Mouse (Mus musculus): ENCODE results near the gene Lima1. TPM values are rescaled to one million over a fixed set of nuclear protein-coding genes. Genes with fewer than 3 reads are reported as not detected.
A peak's percentile ranks its signal among the peaks of the same experiment; 100 is the strongest.

The Lima1 gene
- total RNA-seq, 2 experiments from 2014 or later, result 9.9 to 10.0 TPM

GRCm38 (mm10) chr15:99767467-99767866 is 107.8 kb downstream of the Lima1 start:
- no peak for DNase-seq (ENCODE audit: low spot score in 2 of 2)

- DNase-seq (ENCODE audit: low spot score in 2 of 2), result peak; percentile 28 to 54
Measured at GRCm38 (mm10) chr15:99754204-99754603, 121.1 kb downstream of the Lima1 start.

GRCm38 (mm10) chr15:99740229-99740628 is 135.0 kb downstream of the Lima1 start:
- DNase-seq (ENCODE audit: low spot score in 2 of 2), result no peak

- peak in 1 of 2 experiments; percentile 19 for DNase-seq (ENCODE audit: low spot score in 2 of 2)
Measured at GRCm38 (mm10) chr15:99736675-99737074, 138.6 kb downstream of the Lima1 start.

- DNase-seq (ENCODE audit: low spot score in 2 of 2), result peak; percentile 100
Measured at GRCm38 (mm10) chr15:99735631-99736030, 139.6 kb downstream of the Lima1 start.

GRCm38 (mm10) chr15:99733186-99733585 is 142.1 kb downstream of the Lima1 start:
- DNase-seq (ENCODE audit: low spot score in 2 of 2), result no peak

GRCm38 (mm10) chr15:99731678-99732077 is 143.6 kb downstream of the Lima1 start:
- DNase-seq (ENCODE audit: low spot score in 2 of 2), result no peak

DNA sequence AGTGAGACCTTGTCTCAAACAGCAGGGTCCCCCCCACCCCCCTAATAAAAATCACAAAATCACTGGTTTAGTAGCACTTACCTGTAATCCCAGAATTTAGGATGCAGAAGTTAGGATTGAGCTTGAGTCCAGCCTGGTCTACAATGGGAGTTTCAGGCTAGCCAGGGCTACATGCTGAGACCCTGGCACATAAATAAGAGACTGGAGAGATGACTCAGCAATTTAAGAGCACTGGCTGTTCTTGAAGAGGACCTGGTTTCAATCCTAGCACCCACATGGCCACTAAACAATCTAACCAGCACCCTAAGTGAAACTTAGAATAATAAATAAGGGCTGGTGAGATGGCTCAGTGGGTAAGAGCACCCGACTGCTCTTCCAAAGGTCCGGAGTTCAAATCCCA is 144.1 kb downstream of the Lima1 start:
- no peak for DNase-seq (ENCODE audit: low spot score in 2 of 2)

- no peak for DNase-seq (ENCODE audit: low spot score in 2 of 2)
Measured at GRCm38 (mm10) chr15:99729056-99729783, 146.0 kb downstream of the Lima1 start.

Other genes starting within 250 kb of the Lima1 start
- gene Racgap1, start 223.8 kb downstream of the Lima1 start, total RNA-seq (2021), result 1 to 10 TPM; 3.8 to 6.8 TPM
- 10 to 100 TPM; 29.6 to 36.9 TPM for gene Asic1, start 205.1 kb downstream of the Lima1 start, total RNA-seq (2021)
- gene Smarcd1, start 173.3 kb downstream of the Lima1 start, total RNA-seq (2021), result 100 to 1,000 TPM; 108 to 109 TPM
- gene Gm17349, start 170.0 kb downstream of the Lima1 start, total RNA-seq (2021), result 1 to 10 TPM; 5.0 to 8.7 TPM
- gene Gpd1, start 157.9 kb downstream of the Lima1 start, total RNA-seq (2021), result 100 to 1,000 TPM; 130 to 153 TPM
- 100 to 1,000 TPM; 123 to 127 TPM for gene Cox14, start 149.8 kb downstream of the Lima1 start, total RNA-seq (2021)
- 10 to 100 TPM; 26.4 to 29.7 TPM for gene Cers5, start 102.6 kb downstream of the Lima1 start, total RNA-seq (2021)
- under 1 TPM in 1 of 2 experiments, not detected in 1; 0.20 TPM for gene Fam186a, start 91.6 kb upstream of the Lima1 start, total RNA-seq (2021)
- gene Larp4, start 94.6 kb upstream of the Lima1 start, total RNA-seq (2021), result 10 to 100 TPM; 49.3 to 54.0 TPM
- gene Dip2b, start 163.2 kb upstream of the Lima1 start, total RNA-seq (2021), result 10 to 100 TPM; 50.5 to 50.8 TPM